Mouse (Mus musculus) hindbrain, embryonic 14.5 days (tissue): ENCODE results near the gene Pla2g3. TPM values are rescaled to one million over a fixed set of nuclear protein-coding genes. Genes with fewer than 3 reads are reported as not detected.

Experiments used
- ATAC-seq: fragments of 200-750 bp; cut with Nextera tagmentation; 2 replicates; pipeline ENCODE4 v1.8.0; 2017; ENCODE audit warnings: moderate number of reproducible peaks, mild to moderate bottlenecking, moderate TSS enrichment, moderate library complexity; ENCODE audit not compliant: low FRiP score
- DNase-seq: peaks from one replicate; pipeline ENCODE4 v3.0.0-alpha.2; 2015; ENCODE audit warnings: low spot score
- H3K27ac ChIP-seq: fragments of 300-500 bp; sonication (generic); 2 replicates; pipeline ENCODE4 v1.5.1; 2014; ENCODE audit warnings: mild to moderate bottlenecking, moderate library complexity
- H3K27me3 ChIP-seq: fragments of 300-500 bp; sonication (generic); 2 replicates; pipeline ENCODE4 v1.6.1; 2014; ENCODE audit warnings: mild to moderate bottlenecking, low read length, mixed read lengths; ENCODE audit not compliant: control insufficient read depth, insufficient read depth
- H3K36me3 ChIP-seq: fragments of 300-500 bp; sonication (generic); replicated peaks from 2 replicates; pipeline ENCODE4 v1.6.1; 2014; ENCODE audit not compliant: control insufficient read depth, insufficient read depth
- H3K4me1 ChIP-seq: fragments of 300-500 bp; sonication (generic); replicated peaks from 2 replicates; pipeline ENCODE4 v1.6.1; 2014; ENCODE audit warnings: antibody characterized with exemption, low read length, mixed read lengths; ENCODE audit not compliant: control insufficient read depth, insufficient read depth
- H3K4me2 ChIP-seq: fragments of 300-500 bp; sonication (generic); replicated peaks from 2 replicates; pipeline ENCODE4 v1.6.1; 2014; ENCODE audit warnings: mild to moderate bottlenecking, moderate library complexity
- H3K4me3 ChIP-seq: fragments of 300-500 bp; sonication (generic); replicated peaks from 2 replicates; pipeline ENCODE4 v1.5.1; 2014; ENCODE audit warnings: mild to moderate bottlenecking, low read length
- H3K9ac ChIP-seq: fragments of 300-500 bp; sonication (generic); 2 replicates; pipeline ENCODE4 v1.6.1; 2014
- H3K9me3 ChIP-seq: fragments of 300-500 bp; sonication (generic); 2 replicates; pipeline ENCODE4 v1.6.1; 2016; ENCODE audit warnings: low read length; ENCODE audit not compliant: control insufficient read depth
- WGBS: fragments of 180-500 bp; shearing (Covaris S2); extraction: QIAGEN DNeasy Blood & Tissue Kit; methylation state at CpG from one replicate; pipeline ENCODE4 v1.1.7; 2014; 5-methylcytosine and 5-hydroxymethylcytosine counted together
- polyA plus RNA-seq: library from polyadenylated mRNA; unstranded; fragments of >200 nt; fragmentation: Nextera tagmentation; extraction: Ambion mirVana; gene quantifications from 2 replicates; pipeline ENCODE4 v1.2.1, GENCODE M21; 2014

Pla2g3 gene
- polyA plus RNA-seq, 1 experiment from 2014 or later: 0.67 TPM

- DNase-seq (no peak), ATAC-seq (no peak)
- Histone ChIP-seq H3K4me3 (no peak overlapping the region), H3K9ac (no peak overlapping the region), H3K27ac (no peak overlapping the region), H3K9me3 (no peaks in the 10 kb centered on the region), H3K4me1 (no peaks in the 10 kb centered on the region), H3K4me2 (no peak overlapping the region), H3K27me3 (no peaks in the 10 kb centered on the region), H3K36me3 (no peaks in the 10 kb centered on the region)
- 81% methylated on average over 18 of the region's 18 CpGs for WGBS
Observed at GRCm38 (mm10) chr11:3502459-3503072, 14.5 kb downstream of the Pla2g3 start.

- no peak for DNase-seq
- Histone ChIP-seq H3K27me3 (no peaks in the 10 kb centered on the region), H3K36me3 (no peaks in the 10 kb centered on the region), H3K4me2 (peak overlapping the region; percentile 44), H3K9me3 (no peaks in the 10 kb centered on the region), H3K27ac (no peak overlapping the region), H3K4me3 (peak overlapping the region; percentile 33), H3K9ac (peak overlapping the region; percentile 53; the same call in 1 of the 2 replicates), H3K4me1 (no peaks in the 10 kb centered on the region)
- no peak for ATAC-seq
- 70% methylated on average over 11 of the region's 11 CpGs for WGBS
Observed at GRCm38 (mm10) chr11:3503755-3504693, 15.9 kb downstream of the Pla2g3 start.

- no peaks in the 10 kb centered on the region for H3K4me1 ChIP-seq
- WGBS: 62% methylated on average over 7 of the region's 7 CpGs
- H3K4me3 ChIP-seq: no peak overlapping the region
- no peak overlapping the region for H3K4me2 ChIP-seq
- no peak overlapping the region for H3K27ac ChIP-seq
- H3K9me3 ChIP-seq: no peaks in the 10 kb centered on the region
- H3K36me3 ChIP-seq: no peaks in the 10 kb centered on the region
- H3K27me3 ChIP-seq: no peaks in the 10 kb centered on the region
- H3K9ac ChIP-seq: no peak overlapping the region
- ATAC-seq (no peak), DNase-seq (no peak)
Observed at GRCm38 (mm10) chr11:3508226-3508625, 20.1 kb downstream of the Pla2g3 start.

GRCm38 (mm10) chr11:3509181-3510085, 21.3 kb downstream of the Pla2g3 start:
- 81% methylated on average over 8 of the region's 8 CpGs for WGBS
- H3K27me3 ChIP-seq: no peaks in the 10 kb centered on the region
- H3K9me3 ChIP-seq: no peaks in the 10 kb centered on the region
- H3K27ac ChIP-seq: no peak overlapping the region
- DNase-seq (no peak), ATAC-seq (no peak)
- H3K9ac ChIP-seq: no peak overlapping the region
- no peaks in the 10 kb centered on the region for H3K4me1 ChIP-seq
- H3K36me3 ChIP-seq: no peaks in the 10 kb centered on the region
- no peak overlapping the region for H3K4me3 ChIP-seq
- no peak overlapping the region for H3K4me2 ChIP-seq

GRCm38 (mm10) chr11:3510321-3510720, 22.2 kb downstream of the Pla2g3 start:
- 83% methylated on average over 2 of the region's 2 CpGs for WGBS
- no peak for ATAC-seq
- no peak overlapping the region for H3K4me2 ChIP-seq

GRCm38 (mm10) chr11:3513291-3513690, 25.2 kb downstream of the Pla2g3 start:
- Histone ChIP-seq H3K4me2 (no peak overlapping the region), H3K9me3 (no peaks in the 10 kb centered on the region), H3K36me3 (no peaks in the 10 kb centered on the region), H3K27ac (no peak overlapping the region), H3K9ac (no peak overlapping the region), H3K27me3 (peaks cover 27% of the 10 kb centered on the region), H3K4me3 (no peak overlapping the region), H3K4me1 (peaks cover 24% of the 10 kb centered on the region)
- 91% methylated on average over 6 of the region's 6 CpGs for WGBS
- no peak for ATAC-seq
- no peak for DNase-seq

More at GRCm38 (mm10) chr11:3510321-3510720, 22.2 kb downstream of the Pla2g3 start:
- Histone ChIP-seq H3K27me3 (0 out of 2 replicates have a peak, but pooled peaks cover under 1% of the 10 kb centered on the region), H3K9me3 (no peaks in the 10 kb centered on the region), H3K36me3 (no peaks in the 10 kb centered on the region), H3K9ac (no peak overlapping the region), H3K4me1 (peaks cover 8% of the 10 kb centered on the region), H3K27ac (no peak overlapping the region), H3K4me3 (no peak overlapping the region)
- no peak for DNase-seq

GRCm38 (mm10) chr11:3514529-3515054, 26.5 kb downstream of the Pla2g3 start, which contains the start of gene Selenom:
Selenom (plus strand) TSS chr11:3514684.
- ATAC-seq: peak; percentile 73
- 0% methylated on average over 25 of the region's 26 CpGs for WGBS

GRCm38 (mm10) chr11:3515216-3515615, 27.1 kb downstream of the Pla2g3 start:
- DNase-seq (no peak), ATAC-seq (peak; percentile 28; the same call in 1 of the 2 replicates)
- Histone ChIP-seq H3K9me3 (no peaks in the 10 kb centered on the region), H3K4me1 (peaks cover 24% of the 10 kb centered on the region), H3K27ac (no peak overlapping the region), H3K36me3 (no peaks in the 10 kb centered on the region), H3K9ac (peak overlapping the region; percentile 61), H3K27me3 (peaks cover 27% of the 10 kb centered on the region), H3K4me2 (peak overlapping the region; percentile 82), H3K4me3 (peak overlapping the region; percentile 46)
- 12% methylated on average over 4 of the region's 4 CpGs for WGBS

More at GRCm38 (mm10) chr11:3514529-3515054, 26.5 kb downstream of the Pla2g3 start, which contains the start of gene Selenom:
- H3K27me3 ChIP-seq: peaks cover 27% of the 10 kb centered on the region
- peak within 1 kb of the TSS; percentile 61 for H3K9ac ChIP-seq
- no peak within 1 kb of the TSS for H3K27ac ChIP-seq
- peak; percentile 89 for DNase-seq
- no peaks in the 10 kb centered on the region for H3K9me3 ChIP-seq
- H3K4me2 ChIP-seq: peak within 1 kb of the TSS; percentile 82
- peaks cover 24% of the 10 kb centered on the region for H3K4me1 ChIP-seq
- H3K4me3 ChIP-seq: peak within 1 kb of the TSS; percentile 46
- H3K36me3 ChIP-seq: no peaks in the 10 kb centered on the region
